Mouse (Mus musculus) hindbrain, embryonic 15.5 days (tissue): ENCODE results near the gene Kif11. TPM values are rescaled to one million over a fixed set of nuclear protein-coding genes. Genes with fewer than 3 reads are reported as not detected.

Source experiments
- ATAC-seq: fragments of 200-750 bp; cut with Nextera tagmentation; 2 replicates; pipeline ENCODE4 v1.8.0; 2017; ENCODE audit warnings: low read depth, moderate number of reproducible peaks, moderate TSS enrichment; ENCODE audit not compliant: low FRiP score
- H3K27ac ChIP-seq: fragments of 300-500 bp; sonication (generic); replicated peaks from 2 replicates; pipeline ENCODE4 v1.5.1; 2015; ENCODE audit warnings: mild to moderate bottlenecking, inconsistent platforms
- H3K27me3 ChIP-seq: fragments of 300-500 bp; sonication (generic); 2 replicates; pipeline ENCODE4 v1.6.1; 2015; ENCODE audit warnings: control low read depth, inconsistent platforms
- H3K36me3 ChIP-seq: fragments of 300-500 bp; sonication (generic); 2 replicates; pipeline ENCODE4 v1.6.1; 2015; ENCODE audit warnings: control low read depth, inconsistent platforms
- H3K4me1 ChIP-seq: fragments of 300-500 bp; sonication (generic); replicated peaks from 2 replicates; pipeline ENCODE4 v1.6.1; 2015; ENCODE audit warnings: control low read depth, inconsistent platforms
- H3K4me2 ChIP-seq: fragments of 300-500 bp; sonication (generic); 2 replicates; pipeline ENCODE4 v1.6.1; 2015; ENCODE audit warnings: moderate library complexity, mild to moderate bottlenecking, inconsistent platforms
- H3K4me3 ChIP-seq: fragments of 300-500 bp; sonication (generic); 2 replicates; pipeline ENCODE4 v1.5.1; 2015; ENCODE audit warnings: mild to moderate bottlenecking, inconsistent platforms
- H3K9ac ChIP-seq: fragments of 300-500 bp; sonication (generic); 2 replicates; pipeline ENCODE4 v1.6.1; 2015; ENCODE audit warnings: inconsistent platforms
- H3K9me3 ChIP-seq: fragments of 300-500 bp; sonication (generic); 2 replicates; pipeline ENCODE4 v1.6.1; 2016; ENCODE audit warnings: control low read depth, inconsistent platforms
- WGBS: fragments of 180-500 bp; shearing (Covaris S2); methylation state at CpG from one replicate; pipeline ENCODE4 v1.1.7; 2015; 5-methylcytosine and 5-hydroxymethylcytosine counted together
- polyA plus RNA-seq: library from polyadenylated mRNA; unstranded; fragments of >200 nt; fragmentation: Nextera tagmentation; extraction: Ambion mirVana; gene quantifications from 2 replicates; pipeline ENCODE4 v1.2.1, GENCODE M21; 2015

Kif11 gene
- polyA plus RNA-seq, 1 experiment from 2014 or later, result 12.5 TPM

DNA sequence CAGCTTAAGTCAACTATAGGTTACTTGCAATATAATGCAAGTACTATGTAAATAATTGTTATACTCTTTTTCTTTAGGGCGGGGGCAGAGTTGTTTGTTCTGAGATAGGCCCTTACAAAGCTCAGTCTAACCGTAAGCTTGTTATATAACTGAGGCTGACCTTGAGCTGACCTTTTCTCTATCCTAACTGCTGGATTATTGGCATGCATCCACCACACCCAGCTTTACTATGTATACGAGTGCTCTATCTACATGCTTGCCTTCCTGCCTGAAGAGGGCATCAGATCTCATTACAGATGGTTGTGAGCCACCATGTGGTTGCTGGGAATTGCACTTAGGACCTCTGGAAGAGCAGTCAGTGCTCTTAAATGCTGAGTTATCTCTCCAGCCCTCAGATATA is 9.9 kb downstream of the Kif11 start:
- Histone ChIP-seq H3K4me1 (no peaks in the 10 kb centered on the region), H3K27ac (no peak overlapping the region), H3K4me3 (no peak overlapping the region), H3K36me3 (0 out of 2 replicates have a peak, but pooled peaks cover 6% of the 10 kb centered on the region), H3K4me2 (no peak overlapping the region), H3K9me3 (no peaks in the 10 kb centered on the region), H3K27me3 (no peaks in the 10 kb centered on the region), H3K9ac (no peak overlapping the region)
- no peak for ATAC-seq
- 79% methylated on average over 3 of the region's 3 CpGs for WGBS

- Histone ChIP-seq H3K4me1 (no peaks in the 10 kb centered on the region), H3K4me3 (no peak overlapping the region), H3K27me3 (no peaks in the 10 kb centered on the region), H3K36me3 (0 out of 2 replicates have a peak, but pooled peaks cover 6% of the 10 kb centered on the region), H3K27ac (no peak overlapping the region), H3K9me3 (no peaks in the 10 kb centered on the region), H3K9ac (no peak overlapping the region), H3K4me2 (no peak overlapping the region)
- no peak for ATAC-seq
- 97% methylated on average over 3 of the region's 3 CpGs for WGBS
Measured at GRCm38 (mm10) chr19:37391869-37392268, 15.7 kb downstream of the Kif11 start.

- H3K4me3 ChIP-seq, result no peak overlapping the region
- no peaks in the 10 kb centered on the region for H3K4me1 ChIP-seq
- no peaks in the 10 kb centered on the region for H3K36me3 ChIP-seq
- no peak overlapping the region for H3K9ac ChIP-seq
- WGBS, result 98% methylated on average over 3 of the region's 3 CpGs
- H3K27ac ChIP-seq, result no peak overlapping the region
- ATAC-seq, result no peak
- no peaks in the 10 kb centered on the region for H3K9me3 ChIP-seq
- H3K27me3 ChIP-seq, result no peaks in the 10 kb centered on the region
- no peak overlapping the region for H3K4me2 ChIP-seq
Measured at GRCm38 (mm10) chr19:37396279-37396678, 20.1 kb downstream of the Kif11 start.

DNA sequence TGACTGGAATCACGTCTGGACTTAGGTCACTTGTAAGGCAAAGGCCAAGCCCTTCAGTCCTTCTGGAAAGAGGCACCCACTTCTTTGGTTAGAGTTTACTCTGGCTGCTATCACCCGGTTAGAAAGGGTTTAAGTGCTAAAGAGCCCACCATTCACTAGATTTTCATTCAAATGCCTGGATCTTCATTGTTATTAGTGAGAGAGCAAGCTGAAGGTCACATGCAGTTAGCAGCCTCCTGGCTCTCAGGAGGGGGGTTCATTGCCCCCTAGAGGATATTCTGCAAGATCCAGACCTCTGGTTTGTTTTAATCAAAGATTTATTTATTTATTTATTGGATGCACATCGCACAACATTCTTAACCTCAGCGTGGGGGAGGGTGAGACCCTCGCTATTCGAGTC is 24.7 kb downstream of the Kif11 start:
- H3K27me3 ChIP-seq, result no peaks in the 10 kb centered on the region
- H3K36me3 ChIP-seq, result no peaks in the 10 kb centered on the region
- no peak overlapping the region for H3K27ac ChIP-seq
- H3K9me3 ChIP-seq, result no peaks in the 10 kb centered on the region
- 76% methylated on average over 6 of the region's 6 CpGs for WGBS
- no peak overlapping the region for H3K9ac ChIP-seq
- H3K4me2 ChIP-seq, result no peak overlapping the region
- H3K4me1 ChIP-seq, result no peaks in the 10 kb centered on the region
- no peak for ATAC-seq
- no peak overlapping the region for H3K4me3 ChIP-seq

DNA sequence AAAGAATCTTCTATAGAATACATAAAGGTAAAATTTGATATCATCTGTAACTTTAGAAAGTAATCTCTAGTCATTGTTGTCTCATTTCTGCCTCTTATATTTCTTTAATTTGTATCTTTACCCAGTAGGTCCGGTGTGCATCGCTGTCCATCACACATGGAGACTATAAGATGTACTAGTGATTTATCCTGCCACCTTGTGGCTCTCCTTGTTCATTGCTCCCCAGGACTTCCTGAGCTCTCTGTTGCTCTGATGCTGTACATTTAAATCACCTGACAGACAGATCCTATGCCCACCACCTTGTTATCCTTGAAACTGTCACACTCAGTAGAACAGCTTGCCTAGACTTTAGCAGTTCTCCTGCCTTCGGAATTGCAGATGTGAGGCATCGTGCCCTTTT is 42.1 kb downstream of the Kif11 start:
- no peaks in the 10 kb centered on the region for H3K36me3 ChIP-seq
- no peak overlapping the region for H3K27ac ChIP-seq
- WGBS, result 83% methylated on average over 4 of the region's 4 CpGs
- no peak overlapping the region for H3K4me2 ChIP-seq
- ATAC-seq, result no peak
- no peak overlapping the region for H3K9ac ChIP-seq
- H3K4me1 ChIP-seq, result no peaks in the 10 kb centered on the region
- no peaks in the 10 kb centered on the region for H3K9me3 ChIP-seq
- no peaks in the 10 kb centered on the region for H3K27me3 ChIP-seq
- no peak overlapping the region for H3K4me3 ChIP-seq

DNA sequence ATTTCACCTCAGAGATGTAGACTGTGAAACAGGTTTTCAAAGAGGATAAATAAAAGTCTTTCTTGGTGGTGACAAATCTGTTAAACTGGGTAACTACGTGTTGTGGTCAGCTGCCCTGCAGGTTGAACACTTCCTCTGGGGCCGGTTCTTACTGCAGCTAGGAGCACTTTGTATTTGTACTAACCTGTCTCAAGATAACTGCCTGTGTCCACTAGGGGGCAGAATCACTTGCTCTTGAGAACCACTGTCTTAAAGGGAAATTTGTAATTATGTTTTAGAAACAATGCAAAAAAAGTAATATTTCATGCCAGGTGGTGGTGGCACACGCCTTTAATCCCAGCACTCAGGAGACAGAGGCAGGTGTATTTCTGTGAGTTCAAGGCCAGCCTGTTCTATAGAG is 43.4 kb downstream of the Kif11 start:
- Histone ChIP-seq H3K4me2 (no peak overlapping the region), H3K4me3 (no peak overlapping the region), H3K36me3 (no peaks in the 10 kb centered on the region), H3K9ac (no peak overlapping the region), H3K27me3 (no peaks in the 10 kb centered on the region), H3K4me1 (no peaks in the 10 kb centered on the region), H3K27ac (no peak overlapping the region), H3K9me3 (no peaks in the 10 kb centered on the region)
- ATAC-seq, result no peak
- 51% methylated on average over 3 of the region's 3 CpGs for WGBS

GRCm38 (mm10) chr19:37428589-37428988 is 52.4 kb downstream of the Kif11 start:
- 88% methylated on average over 5 of the region's 5 CpGs for WGBS
- no peak overlapping the region for H3K4me3 ChIP-seq
- H3K27me3 ChIP-seq, result peaks cover 37% of the 10 kb centered on the region
- no peak overlapping the region for H3K4me2 ChIP-seq
- no peaks in the 10 kb centered on the region for H3K4me1 ChIP-seq
- H3K27ac ChIP-seq, result no peak overlapping the region
- ATAC-seq, result no peak
- no peak overlapping the region for H3K9ac ChIP-seq
- H3K36me3 ChIP-seq, result no peaks in the 10 kb centered on the region
- H3K9me3 ChIP-seq, result no peaks in the 10 kb centered on the region

GRCm38 (mm10) chr19:37431139-37431756 is 55.0 kb downstream of the Kif11 start:
- H3K9ac ChIP-seq, result no peak overlapping the region
- no peak overlapping the region for H3K4me3 ChIP-seq
- H3K27me3 ChIP-seq, result peaks cover 55% of the 10 kb centered on the region
- no peak overlapping the region for H3K27ac ChIP-seq
- H3K4me1 ChIP-seq, result peaks cover 16% of the 10 kb centered on the region
- no peaks in the 10 kb centered on the region for H3K36me3 ChIP-seq
- no peaks in the 10 kb centered on the region for H3K9me3 ChIP-seq
- 93% methylated on average over 11 of the region's 11 CpGs for WGBS
- ATAC-seq, result no peak
- H3K4me2 ChIP-seq, result no peak overlapping the region

DNA sequence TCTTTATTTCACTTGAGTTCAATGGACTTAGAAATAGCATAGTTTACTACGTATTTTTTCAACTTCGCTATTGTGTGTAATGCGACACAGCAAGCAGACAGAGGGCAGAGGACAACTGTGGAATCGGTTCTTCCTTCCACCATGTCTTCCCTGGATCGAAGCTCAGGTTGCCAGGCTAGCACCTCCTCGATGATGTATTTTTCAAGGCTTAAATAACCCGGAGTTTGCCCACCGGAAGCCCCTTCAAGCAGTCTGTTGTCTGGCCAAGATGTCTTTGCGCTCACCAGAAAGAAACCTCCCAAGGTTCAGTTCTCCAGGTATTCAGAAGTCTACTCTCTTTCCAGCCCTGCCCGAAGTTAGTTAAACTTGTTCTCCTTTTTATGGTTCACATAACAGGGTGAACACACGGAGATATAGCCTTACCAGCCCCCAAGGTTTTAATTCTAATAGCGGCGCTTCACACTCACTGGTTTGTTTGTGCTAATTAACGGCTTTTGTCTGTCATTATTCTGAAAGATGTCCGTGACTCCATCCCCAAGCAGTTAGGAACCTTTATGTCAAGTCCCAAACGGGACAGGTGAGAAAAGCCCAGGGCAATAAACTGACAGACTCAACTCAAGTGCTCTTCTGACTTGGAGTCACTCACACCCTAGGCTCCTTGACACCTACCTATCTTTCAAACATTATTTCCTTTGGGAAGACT is 56.8 kb downstream of the Kif11 start:
- Histone ChIP-seq H3K4me2 (no peak overlapping the region), H3K36me3 (no peaks in the 10 kb centered on the region), H3K4me3 (no peak overlapping the region), H3K9ac (no peak overlapping the region), H3K27me3 (peaks cover 70% of the 10 kb centered on the region), H3K9me3 (no peaks in the 10 kb centered on the region), H3K4me1 (peaks cover 16% of the 10 kb centered on the region), H3K27ac (no peak overlapping the region)
- no peak for ATAC-seq
- 22% methylated on average over 16 of the region's 16 CpGs for WGBS

DNA sequence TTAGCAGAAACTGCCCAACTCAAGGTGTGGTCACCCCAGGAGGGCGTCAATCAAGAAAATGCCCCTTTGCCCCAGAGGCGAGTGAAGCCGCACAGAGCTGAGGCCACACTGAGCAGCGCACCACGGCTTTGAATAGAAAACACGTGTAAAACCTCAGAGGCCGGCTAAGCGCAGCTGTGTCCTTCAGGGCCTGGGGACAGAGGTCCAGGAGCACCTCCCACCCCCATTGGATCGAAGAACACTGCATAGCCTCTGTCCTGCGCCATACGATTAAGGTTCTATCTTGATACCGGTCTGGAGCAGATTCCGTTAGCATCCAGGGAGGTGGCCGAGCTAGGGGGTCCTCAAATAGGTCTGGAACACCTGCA is 57.7 kb downstream of the Kif11 start:
- ATAC-seq, result peak; percentile 23; the same call in 1 of the 2 replicates

GRCm38 (mm10) chr19:37434263-37434951 is 58.2 kb downstream of the Kif11 start, which contains the start of gene Hhex:
Hhex (plus strand) TSS chr19:37434810.
- peak within 1 kb of the TSS; percentile 29 for H3K9ac ChIP-seq
- no peaks in the 10 kb centered on the region for H3K9me3 ChIP-seq
- ATAC-seq, result peak; percentile 64

More for the DNA sequence above, 57.7 kb downstream of the Kif11 start:
- Histone ChIP-seq H3K4me3 (peak overlapping the region; percentile 33), H3K27ac (no peak overlapping the region), H3K9ac (no peak overlapping the region), H3K27me3 (peaks cover 75% of the 10 kb centered on the region), H3K9me3 (no peaks in the 10 kb centered on the region), H3K36me3 (no peaks in the 10 kb centered on the region), H3K4me2 (peak overlapping the region; percentile 56), H3K4me1 (peaks cover 16% of the 10 kb centered on the region)
- WGBS, result 2% methylated on average over 14 of the region's 14 CpGs

More at GRCm38 (mm10) chr19:37434263-37434951, 58.2 kb downstream of the Kif11 start, which contains the start of gene Hhex:
- Histone ChIP-seq H3K4me3 (peak within 1 kb of the TSS; percentile 33), H3K4me1 (peaks cover 16% of the 10 kb centered on the region), H3K36me3 (no peaks in the 10 kb centered on the region), H3K4me2 (peak within 1 kb of the TSS; percentile 56), H3K27me3 (peaks cover 80% of the 10 kb centered on the region), H3K27ac (peak within 1 kb of the TSS; percentile 55)
- WGBS, result under 1% methylated on average over 67 of the region's 79 CpGs
